Mouse (Mus musculus) left cerebral cortex, postnatal 36 days (tissue): ENCODE data around the gene Gpr3. TPM values are rescaled to one million over a fixed set of nuclear protein-coding genes. Genes with fewer than 3 reads are reported as not detected.

Source experiments
- DNase-seq, 2 experiments: peaks; one replicate each; pipeline ENCODE4 v3.0.0; 2021 to 2022; ENCODE audit warnings: low spot score in 2 of 2, mixed read lengths in 1 of 2
- intact Hi-C: fragments of 180-260 bp; cut with DNase I; formaldehyde crosslinking; loops from one replicate; pipeline ENCODE4 v1.15.1; 2025
- microRNA-seq: library from miRNA; unstranded; fragments of <30 nt; microRNA quantifications from one replicate; pipeline ENCODE4 v1.2.0, GENCODE M21; 2022
- total RNA-seq, 2 experiments: library from RNA; stranded (reverse); gene quantifications; 2 replicates each; pipeline ENCODE4 v1.2.3; 2021

The Gpr3 gene
- total RNA-seq, 2 experiments from 2014 or later: 8.1 to 8.5 TPM

DNA sequence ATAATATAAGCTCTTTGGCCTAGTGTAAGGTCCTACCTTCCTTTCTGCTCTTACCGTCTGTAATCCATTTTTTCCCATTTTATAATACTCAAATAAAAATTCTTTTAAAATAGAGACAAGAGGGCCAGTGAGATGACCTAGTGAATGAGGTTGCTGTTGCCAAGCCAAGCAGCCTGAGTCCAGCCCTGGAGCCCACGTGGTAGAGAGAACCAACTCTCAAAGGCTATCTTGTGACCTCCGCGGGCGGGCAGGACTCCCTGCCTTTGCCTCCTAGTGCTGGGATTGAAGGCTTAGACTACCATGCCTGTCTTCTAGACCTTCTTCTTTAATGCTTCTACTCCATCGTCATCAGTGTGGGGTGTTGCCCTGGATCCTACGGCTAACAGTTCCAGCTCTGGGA lies 33.1 kb downstream of the Gpr3 start:
- no peak for DNase-seq
- intact Hi-C loops: loop anchor here (5.0 kb wide), 1 partner anchor 47 kb away; the partner anchor contains the start of gene Wasf2

DNA sequence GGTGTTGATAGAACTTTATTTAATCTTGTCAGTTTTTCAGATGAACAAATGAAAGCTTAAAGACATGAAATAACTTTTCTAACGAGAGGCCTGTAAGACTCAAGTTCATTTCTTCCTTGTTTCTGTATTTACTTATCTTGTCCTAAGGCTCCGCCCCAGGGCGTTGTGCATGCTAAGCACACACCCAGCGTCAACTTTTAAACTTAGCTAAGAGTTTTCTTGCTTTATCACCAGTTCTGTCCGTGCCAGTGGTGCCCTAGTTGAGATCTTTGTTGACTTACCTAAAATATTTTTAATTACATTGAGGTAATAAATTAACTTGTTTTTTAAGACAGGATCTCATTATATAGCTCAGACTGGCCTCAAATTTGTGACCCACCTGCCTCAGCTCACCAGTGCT lies 34.0 kb downstream of the Gpr3 start:
- DNase-seq: no peak
- intact Hi-C loops: loop anchor here (5.0 kb wide), 1 partner anchor 46 kb away; the partner anchor contains the start of gene Wasf2

DNA sequence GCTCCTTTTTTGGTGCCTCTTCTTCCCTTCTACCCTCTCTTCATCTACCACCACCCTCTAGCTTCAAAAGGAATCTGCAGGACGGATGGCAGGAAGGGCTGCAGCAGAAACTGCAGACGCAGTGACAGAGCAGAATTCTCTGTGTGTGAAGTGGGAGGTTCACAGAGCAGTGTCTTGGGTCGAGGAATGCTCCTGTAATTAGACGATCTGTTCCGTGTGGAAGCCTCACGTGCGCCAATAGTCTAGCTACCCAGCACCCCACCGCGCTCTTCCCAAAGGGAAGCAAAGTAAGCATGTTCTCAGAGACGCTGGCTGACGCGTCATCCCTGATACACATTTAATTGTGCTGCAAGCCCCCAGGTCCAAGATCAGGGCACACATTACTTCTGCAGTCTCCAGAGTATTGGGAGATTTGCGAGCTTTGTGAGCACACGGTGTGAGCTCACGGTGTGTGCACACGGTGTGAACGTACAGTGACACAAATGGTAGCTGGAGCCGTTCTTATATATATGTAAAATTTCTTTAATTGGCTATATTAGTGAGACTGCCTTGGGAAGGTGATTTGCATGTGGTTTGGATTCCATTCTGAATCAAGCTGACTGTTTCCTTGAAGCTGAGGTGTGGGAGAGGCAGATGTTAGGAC lies 35.5 kb downstream of the Gpr3 start:
- DNase-seq: peak in 1 of 2 experiments; percentile 32
- intact Hi-C loops: loop anchor here (5.0 kb wide), 1 partner anchor 45 kb away; the partner anchor contains the start of gene Wasf2

DNA sequence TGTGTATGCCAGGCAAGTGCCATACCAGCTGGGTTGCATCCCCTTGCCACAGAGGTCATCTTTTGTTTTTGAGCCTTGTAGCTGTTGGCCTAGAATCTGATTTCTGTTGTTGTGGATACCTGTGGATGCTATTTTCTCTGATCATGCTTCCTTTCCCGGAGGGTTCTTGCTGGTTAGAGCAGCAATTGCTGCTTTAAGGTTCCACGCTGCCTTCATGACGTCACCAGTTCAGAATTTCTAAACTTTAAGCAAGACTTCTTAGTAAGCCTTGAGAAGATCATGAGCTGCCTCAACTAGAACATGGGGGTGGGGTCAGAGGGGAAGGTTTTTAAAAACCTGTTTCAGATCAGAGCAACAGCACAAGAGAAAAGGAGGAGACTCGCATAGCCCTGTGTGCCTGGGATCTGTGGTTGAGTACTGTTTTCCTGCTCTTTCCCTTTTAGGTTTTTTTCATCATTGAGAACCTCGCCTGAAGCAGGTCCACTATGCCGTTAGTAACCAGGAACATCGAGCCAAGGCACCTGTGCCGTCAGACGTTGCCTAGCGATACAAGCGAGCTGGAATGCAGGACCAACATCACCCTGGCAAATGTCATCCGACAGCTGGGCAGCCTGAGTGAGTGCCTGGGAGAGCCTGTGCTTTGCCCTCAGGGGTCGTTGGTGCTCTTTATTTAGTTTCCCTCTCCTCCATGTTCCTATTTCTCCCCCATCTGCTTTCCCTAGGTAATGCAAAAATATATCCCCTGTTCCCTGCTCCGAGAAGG lies 36.2 kb downstream of the Gpr3 start:
- intact Hi-C loops: loop anchor here (5.0 kb wide), 1 partner anchor 44 kb away; the partner anchor contains the start of gene Wasf2
- no peak for DNase-seq

DNA sequence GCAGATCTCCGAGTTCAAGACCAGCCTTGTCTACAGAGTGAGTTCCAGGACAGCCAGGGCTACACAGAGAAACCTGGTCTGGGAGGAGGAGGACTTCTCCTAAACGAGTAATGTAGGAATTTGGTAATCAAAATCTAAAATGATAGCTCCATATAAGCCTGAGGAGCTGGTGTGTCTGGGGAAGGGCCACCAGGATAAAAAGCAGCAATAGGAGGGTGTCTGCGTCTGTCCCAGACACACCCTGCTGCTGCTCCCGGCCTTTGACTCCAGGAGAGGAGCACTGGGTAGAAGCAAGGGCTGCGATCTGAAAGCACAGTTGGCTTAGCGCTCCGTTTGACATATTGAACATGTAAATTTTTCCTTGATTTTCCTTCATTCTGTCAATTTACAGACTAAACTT lies 37.1 kb downstream of the Gpr3 start:
- intact Hi-C loops: loop anchor here (5.0 kb wide), 1 partner anchor 43 kb away; the partner anchor contains the start of gene Wasf2
- no peak for DNase-seq

DNA sequence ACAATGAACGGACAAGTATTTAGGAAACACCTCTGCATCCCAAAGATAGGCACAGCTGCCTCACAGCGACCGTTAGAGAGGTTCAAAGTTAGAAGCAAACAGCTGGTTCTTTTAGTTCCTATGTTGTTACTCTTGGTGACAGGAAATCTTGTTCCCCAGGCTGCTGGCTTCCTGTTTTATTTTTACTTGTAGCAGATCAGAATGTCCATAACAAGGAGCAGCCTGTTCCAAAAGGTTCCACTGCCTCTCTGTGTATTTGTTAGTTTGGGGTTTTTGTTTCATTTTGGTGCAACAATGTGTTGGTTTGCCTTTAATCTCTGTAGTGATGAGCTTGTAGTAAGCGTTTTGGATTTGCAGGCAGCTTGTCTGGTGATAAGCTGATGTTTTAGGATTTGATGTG lies 38.0 kb downstream of the Gpr3 start:
- intact Hi-C loops: no loop called here
- no peak for DNase-seq

DNA sequence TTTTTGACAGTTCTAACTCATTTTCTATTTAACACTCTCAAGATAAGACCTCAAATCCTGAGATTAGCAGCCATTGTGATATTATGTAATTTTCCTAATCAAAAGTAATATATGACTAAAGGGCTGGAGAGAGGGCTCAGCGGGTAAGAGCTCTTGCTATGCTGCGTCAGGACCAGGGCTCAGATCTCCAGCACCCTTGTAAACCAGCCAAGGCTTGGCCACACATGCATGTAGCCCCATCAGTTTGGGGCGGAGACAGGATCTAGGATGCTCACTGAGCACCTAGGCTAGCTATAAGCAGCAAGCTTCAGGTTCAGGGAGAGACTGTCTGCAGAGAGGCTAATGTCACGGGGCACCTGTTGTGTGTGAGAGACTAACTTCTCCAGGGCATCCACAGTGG lies 39.9 kb downstream of the Gpr3 start:
- intact Hi-C loops: no loop called here
- no peak for DNase-seq

DNA sequence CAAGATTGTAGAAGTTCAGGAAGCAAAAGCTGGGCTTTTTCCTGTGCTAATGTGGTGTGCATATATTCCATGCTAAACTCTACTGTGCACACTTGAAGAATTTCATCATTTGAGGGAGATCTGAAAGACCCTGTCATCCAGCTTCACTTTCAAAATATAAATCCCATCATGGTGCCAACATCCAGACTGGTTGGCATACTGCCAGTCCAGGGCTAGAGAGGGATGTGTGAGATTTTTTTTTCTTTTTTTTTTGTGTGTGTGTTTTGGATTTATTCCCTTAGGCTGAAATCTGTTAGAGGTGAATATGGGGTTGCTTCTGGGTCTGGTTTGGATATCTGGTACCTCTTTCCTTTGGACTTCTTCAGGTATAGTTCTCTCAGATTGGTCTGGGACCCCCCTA lies 41.7 kb downstream of the Gpr3 start:
- DNase-seq: no peak
- intact Hi-C loops: no loop called here

DNA sequence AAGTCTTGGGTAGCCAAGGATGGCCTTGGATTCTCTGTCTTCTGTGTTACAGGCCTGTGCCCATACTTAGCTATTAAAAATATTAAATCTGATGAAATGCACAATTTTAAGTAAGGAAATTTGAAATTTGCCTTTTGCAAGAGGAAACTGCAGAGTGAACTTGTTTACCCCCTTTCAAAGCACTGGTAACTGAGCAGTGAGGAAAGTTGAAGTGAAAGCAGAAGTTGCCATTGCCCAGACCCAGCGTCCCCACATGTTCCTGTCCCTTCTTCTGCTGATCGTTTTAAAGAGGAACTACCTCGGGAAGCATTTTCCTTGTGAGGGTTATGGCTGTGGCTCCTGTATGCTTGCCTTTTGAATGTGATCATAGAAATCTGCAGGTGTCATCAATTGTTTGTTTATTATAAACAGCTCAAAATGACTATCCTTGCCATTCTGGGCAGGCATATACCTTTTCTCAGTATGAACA lies 42.2 kb downstream of the Gpr3 start:
- intact Hi-C loops: no loop called here
- no peak for DNase-seq

DNA sequence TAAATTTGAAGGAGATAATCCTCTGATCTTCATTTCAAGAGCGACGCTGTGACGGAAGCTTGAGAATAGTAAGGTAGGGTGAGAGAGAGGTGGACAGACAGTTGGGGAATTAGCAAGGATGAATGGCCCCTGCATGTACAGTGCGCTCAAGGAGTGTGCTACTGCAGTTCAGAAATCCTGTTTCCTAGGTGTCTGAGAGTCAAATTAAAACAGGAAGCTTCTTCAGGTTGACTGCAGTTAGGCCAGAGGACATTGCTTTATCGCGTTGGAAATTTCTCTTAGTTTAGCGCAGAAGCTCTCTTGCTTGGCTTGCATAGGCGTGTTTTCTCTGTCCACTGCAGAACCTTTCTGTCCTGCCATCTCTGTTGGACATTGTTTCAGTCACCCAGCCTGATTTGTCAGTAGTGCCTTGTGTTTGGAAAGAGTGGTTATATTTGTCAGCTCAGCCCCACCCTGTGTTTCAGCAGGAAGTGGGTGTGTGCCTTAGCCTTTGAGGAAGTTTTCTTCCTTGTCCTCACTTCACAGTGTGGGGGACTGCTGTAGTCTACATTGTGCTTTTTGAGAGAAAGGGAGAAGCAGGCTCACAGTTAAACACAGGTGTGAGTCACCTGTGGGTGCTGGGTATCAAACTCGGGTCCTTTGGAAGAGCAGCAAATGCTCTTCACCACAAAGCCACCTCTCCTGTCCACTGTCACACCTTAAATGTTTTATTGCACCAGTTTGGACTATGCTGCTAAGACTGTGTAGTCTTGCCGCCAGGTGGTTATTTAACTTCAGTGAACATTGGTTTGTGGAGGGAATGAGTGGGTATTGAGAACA lies 42.9 kb downstream of the Gpr3 start:
- no peak for DNase-seq
- intact Hi-C loops: no loop called here

DNA sequence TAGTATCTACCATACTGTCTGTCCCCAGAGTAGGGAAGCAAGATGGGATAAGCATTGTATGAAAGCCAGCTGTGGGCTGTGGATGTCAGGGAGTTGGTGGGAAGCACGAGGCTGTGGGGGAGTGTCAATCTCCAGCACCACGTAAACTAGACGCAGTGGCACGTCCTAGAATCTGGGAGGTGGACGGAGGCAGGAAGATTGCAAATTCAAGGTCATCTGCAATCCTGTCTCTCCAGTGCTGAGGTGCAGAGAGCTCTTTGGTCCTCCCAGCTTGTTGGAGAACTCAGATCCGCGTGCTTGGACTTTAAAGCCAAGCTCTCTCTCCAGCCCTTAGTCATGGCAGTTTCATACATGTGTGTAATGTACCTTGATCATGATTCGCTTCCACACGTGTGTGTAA lies 45.6 kb downstream of the Gpr3 start:
- DNase-seq: no peak
- intact Hi-C loops: no loop called here

DNA sequence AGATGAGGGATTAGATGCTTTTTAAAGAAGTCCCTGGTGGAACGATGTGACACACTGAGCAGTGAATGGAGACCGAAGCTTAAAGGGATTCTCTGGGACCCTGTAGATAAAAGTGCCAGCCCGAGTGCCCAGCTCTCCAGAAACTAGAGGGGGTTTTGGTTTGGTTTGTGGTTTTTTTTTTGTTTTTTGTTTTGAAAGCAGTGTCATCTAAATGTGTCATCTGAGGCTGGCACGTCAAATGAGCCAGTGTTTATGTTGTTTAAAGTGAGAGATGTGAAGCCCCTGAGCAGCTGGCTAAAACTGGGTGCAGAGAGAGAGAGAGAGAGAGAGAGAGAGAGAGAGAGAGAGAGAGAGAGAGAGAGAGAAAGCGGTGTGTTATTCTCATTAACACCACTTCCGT lies 50.1 kb downstream of the Gpr3 start:
- DNase-seq: no peak
- intact Hi-C loops: no loop called here

DNA sequence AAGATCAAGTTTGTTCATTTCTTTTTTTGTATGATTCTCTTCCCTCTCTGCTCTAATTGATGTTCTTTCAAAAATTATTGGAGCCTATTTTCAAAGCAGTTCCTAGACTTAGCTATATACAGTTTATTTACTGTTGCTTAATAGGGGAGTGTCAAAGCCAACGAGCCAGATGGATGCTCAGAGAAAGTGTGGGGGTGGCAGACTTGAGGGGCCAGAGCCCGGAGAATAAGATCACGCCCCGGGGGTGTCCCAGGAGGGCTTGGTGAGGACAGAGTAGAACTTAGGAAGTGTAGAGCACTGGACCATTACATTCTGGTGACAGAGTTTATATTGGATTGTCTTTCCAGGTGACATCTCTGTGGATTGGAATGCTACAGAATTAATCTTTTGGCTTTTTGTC lies 51.5 kb downstream of the Gpr3 start:
- intact Hi-C loops: no loop called here
- no peak for DNase-seq

DNA sequence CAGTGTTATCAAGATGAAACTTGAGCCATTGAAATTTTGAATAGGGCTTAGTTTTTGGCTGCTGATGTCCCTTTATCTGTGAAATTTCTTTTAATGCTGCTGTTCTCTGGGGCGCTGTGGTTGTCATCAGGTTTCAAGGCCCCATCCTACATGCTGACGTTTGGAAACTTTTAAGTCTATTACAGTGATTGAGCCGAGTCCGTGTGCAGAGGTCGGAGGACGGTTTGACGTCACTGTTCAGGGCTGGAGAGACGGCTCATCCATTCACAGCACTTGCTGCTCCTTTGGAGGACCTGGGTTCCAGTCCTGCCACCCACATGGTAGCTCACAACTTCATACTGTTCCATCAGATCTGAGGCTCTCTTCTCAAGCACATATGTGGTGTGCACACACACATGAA lies 52.1 kb downstream of the Gpr3 start:
- intact Hi-C loops: no loop called here
- no peak for DNase-seq

DNA sequence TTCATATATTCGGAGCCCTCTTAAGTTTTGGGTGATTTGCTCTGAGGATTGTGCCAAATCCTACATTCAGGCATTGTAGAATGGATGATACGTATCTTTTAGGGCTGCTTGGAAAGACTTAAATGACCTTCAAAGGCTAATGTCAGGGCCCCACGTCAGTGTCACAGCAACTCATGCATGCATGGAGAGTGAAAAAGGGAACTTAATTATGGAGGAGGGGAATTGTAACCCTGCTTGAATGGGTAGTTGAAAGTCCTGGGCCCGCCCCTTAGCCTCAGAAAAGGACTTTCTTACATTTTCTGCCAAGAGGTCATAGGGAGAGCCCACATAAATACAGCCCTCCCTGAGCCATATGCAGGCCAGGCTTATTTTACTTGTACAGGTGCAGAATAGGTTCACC lies 52.7 kb downstream of the Gpr3 start:
- intact Hi-C loops: no loop called here
- DNase-seq: no peak

Small RNAs within 50 kb of the gene (microRNA-seq; reads per million reads assigned to microRNA genes)
- gene Mir7017: 2.8 reads per million, percentile 5 among the genes with 10 or more reads in this experiment

Other genes with a start within 250 kb of the Gpr3 start
- gene Fgr, start 238.4 kb downstream of the Gpr3 start, total RNA-seq: under 1 TPM in 1 of 2 experiments, not detected in 1; 0.17 TPM
- 100 to 1,000 TPM in 1 of 2 experiments, 10 to 100 TPM in 1; 91.3 to 110 TPM for gene Ahdc1, start 201.3 kb downstream of the Gpr3 start, total RNA-seq
- 10 to 100 TPM; 21.5 to 30.3 TPM for gene Wasf2, start 82.0 kb downstream of the Gpr3 start, total RNA-seq
- gene Cd164l2, start 405 bp downstream of the Gpr3 start, total RNA-seq: 1 to 10 TPM; 4.9 to 10.0 TPM
- 1 to 10 TPM; 6.8 to 8.1 TPM for gene Map3k6, start 28.3 kb upstream of the Gpr3 start, total RNA-seq
- gene Sytl1, start 50.6 kb upstream of the Gpr3 start, total RNA-seq: 1 to 10 TPM; 2.2 to 2.3 TPM
- gene Tmem222, start 65.3 kb upstream of the Gpr3 start, total RNA-seq: 10 to 100 TPM; 87.9 to 96.5 TPM
- gene Wdtc1, start 140.9 kb upstream of the Gpr3 start, total RNA-seq: 10 to 100 TPM; 58.6 to 59.8 TPM
- 10 to 100 TPM; 48.8 to 56.9 TPM for gene Slc9a1, start 157.2 kb upstream of the Gpr3 start, total RNA-seq